Mouse (Mus musculus): ENCODE measurements at regions not wholly inside any gene's neighbourhood (a gene's known extent, or its start where the extent isn't known, plus 50 kb on each side); places are given as distances from the start of the nearest gene placed in this dataset.

DNA sequence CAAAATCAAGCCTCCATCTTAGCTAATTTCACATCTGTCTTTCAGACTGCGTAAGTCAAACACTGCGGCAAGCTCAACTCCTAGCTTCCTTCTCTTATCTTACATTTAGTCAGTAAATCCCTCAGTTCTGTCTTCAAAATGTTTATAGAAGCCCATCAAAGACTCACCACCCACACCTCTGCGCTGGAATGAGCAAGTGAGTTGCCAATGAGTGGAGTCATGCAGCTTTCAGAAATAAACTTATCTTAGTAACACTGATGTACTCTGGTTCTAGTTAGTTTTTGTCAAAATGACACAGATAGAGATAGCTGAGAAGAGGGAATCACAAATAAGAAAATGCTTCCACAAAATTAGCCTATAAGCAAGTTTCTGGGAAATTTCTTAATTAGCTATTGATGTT lies 280.7 kb upstream of the Prkd1 start:
- no peak for DNase-seq

DNA sequence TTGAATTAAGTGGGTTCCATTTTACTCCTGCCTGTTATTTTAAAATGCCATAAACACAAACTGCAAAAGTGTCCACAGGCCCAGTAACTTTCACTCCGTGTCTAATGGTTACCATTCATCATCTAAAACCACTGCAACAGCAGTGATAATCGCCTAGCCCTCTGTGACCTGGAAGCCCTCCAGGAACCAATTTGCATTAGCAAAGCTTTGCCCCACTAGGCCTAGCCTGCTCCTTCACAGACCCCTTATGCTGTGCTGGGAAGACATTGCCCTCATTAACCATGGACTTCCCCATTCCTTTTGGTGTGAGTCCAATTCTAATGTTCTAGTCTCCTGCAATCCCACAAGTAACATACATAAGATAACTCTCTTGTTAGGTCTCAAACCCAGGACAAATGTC lies 277.3 kb upstream of the Prkd1 start:
- no peak for DNase-seq

DNA sequence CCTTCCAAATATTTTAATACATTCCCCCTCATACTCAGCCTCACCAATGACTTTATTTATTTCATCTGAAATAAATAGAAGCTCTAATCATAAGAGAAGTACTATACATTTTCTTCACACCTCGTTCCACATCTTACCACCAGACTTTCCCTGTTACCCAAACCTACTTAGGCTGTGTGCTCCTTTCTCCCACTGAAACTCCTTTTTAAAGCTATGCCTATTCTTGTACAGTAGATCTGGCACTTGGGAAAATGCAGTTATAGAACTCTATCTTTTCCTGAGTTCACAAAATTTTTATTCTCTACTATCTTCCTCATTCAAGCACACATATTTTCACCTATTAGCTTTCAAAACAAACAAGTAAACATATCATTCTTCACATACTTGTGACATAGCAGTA lies 272.8 kb upstream of the Prkd1 start:
- no peak for DNase-seq

DNA sequence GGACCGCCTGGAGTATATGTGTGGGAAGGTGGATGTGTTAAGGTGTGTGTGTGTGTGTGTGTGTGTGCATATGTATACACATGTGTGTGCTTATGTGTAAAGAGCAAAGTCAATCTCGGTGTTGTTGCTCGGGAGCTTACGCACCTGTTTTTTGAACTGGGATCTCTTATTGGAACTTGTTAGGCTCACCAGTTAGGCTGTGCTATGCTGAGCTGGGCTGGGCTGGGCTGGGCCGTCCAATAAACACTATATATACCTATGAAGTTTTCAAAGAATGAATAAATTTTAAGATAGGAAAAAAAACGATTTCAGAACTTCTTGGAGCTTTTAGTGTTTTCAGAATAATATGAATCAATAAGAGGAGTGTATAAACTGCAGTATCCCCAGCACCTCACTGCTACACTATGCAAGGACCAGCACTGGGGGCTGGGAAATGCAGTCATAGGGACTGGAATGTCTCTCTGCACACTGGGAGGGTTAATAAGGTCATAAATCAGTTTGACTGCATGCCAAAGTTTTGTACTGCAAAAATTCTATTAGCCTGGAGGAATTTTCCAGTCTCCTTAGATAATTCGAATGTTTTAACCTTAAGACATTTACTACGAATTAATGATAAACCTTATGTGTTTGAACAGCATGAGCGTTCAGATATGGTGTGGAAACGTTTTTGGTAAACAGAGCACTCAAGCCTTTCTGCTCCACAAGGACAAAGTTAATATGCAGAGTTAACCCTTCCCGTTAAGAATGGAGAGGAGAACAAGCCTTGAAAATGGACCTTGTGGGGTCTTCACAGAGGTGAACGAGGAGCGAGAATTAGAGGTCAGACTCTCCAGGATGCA lies 250.9 kb upstream of the Prkd1 start:
- no peak for DNase-seq

DNA sequence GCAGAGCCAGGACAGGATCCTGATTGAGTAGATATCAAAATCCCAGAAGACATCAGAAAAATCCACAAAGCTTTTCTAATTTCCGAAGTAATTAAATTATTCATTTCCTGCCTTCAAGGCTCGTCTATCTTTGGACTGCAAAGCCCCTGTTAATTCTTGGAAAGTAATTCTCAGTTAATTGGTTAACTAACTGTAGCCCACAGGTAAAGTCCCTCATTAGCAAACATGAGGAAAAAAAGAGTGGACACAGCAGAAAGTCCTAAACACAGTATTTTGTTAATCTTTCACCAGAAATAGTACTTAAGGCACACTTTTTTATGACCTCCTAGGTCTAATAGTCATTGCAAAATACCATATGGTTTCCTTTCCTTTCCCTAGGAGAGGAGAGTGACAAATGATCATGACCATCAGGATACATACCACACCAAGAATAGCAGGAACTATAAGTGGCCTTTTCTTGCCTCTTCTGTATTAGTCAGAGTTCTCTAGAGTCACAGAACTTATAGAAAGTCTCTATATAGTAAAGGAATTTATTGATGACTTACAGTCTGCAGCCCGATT lies 248.8 kb upstream of the Prkd1 start:
- no peak for DNase-seq

DNA sequence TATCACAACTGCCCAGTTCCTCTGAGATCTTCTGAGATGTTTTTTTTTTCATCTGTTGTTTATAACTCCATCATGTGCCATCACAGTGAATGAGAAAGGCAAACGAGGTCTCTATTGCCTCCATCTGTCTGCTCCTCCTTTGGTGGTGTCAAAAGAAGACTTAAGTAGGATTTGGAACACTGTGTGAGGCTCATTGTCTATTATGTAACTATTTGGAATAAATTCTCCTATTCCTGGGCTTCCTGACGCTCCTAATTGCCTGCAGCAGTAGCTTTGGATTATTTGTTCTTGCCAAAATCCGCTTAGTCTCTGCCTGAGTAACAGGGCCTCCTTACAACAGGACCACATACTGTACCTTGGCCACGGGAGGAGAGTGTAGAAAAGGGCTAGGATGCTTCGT lies 244.7 kb upstream of the Prkd1 start:
- DNase-seq, result no peak

DNA sequence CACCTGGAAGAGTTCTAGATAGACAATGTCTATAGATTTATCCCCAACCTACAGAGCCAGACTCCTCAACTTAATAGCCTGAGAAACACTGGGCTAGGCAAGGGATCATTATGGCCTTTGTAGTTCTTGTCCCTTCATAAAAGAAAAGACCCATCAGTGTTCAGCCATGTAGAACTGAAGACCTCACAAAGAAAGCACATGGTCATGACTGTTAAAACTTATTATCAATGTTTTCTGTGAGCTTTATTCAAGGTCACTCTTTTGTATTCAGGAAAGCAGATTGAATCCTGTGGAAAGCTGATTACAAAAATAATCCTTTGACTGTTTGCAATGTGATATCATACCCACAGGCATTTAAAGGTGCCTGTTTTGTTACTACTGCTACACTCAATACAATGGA lies 226.9 kb upstream of the Prkd1 start:
- DNase-seq, result no peak

DNA sequence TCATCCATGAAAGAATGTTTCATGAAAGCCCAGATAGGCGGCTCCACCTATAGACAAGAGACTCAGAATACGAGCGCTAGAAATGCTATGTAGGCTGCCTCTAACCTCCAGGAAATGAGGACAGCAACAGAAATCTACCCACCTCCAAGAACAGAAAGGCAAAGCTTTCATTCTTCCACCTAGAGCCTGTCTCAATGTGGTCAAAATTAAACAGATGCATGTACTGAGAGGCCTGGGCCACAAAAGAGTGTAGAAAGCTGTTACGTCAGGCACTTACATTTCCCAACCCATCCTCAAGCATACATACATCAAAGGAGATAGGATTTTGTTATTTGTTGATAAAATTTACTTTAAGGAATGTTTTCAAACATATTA lies 225.1 kb upstream of the Prkd1 start:
- no peak for DNase-seq

DNA sequence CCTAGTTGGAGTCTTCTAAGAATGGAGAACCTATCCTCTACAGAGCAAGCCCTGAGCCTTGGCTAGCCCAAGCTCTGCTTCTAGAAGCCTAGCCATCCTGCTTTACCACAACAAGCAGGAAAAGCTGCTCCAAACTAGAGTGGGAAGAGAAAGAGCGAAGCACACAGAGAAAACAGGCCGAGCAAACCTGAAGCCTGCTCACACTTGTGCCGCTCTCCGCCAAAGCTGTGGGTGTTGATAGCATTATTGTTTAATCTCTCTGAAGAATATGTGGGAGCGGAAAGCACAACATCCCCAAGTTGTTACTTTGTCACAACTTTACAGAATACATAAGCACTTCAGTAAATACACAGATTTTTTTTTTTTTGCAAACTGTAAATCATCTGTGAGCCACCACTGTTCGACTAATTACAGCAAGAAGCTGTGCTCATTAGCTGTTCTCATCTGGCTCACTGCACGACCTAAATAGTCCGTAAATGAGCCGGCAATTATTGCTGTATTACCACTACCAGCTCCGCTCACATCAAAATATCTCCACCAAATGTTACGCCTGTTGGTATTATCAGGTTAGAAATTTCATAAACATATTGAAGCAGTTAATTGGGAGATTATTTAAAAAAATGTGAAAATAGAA lies 224.6 kb upstream of the Prkd1 start:
- DNase-seq, result no peak

DNA sequence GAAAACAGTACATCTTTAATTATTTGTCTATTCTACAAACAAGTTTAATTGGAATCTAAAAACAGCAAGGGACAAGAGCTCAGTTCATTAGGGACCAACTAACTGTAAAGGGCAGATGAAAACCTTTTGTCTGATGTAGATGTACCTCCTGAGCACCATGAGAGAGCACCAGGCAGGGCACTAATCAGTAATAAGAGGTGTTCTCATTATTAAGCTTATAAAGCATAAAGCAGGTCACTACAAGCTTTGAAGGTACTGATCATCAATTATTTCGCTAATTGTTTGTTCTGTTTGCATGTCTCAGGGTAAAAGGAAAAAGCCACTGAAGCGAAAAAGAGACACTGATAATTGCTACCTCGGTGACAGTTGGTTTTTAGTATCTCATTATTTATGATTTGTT lies 202.7 kb upstream of the Prkd1 start:
- DNase-seq, result no peak

DNA sequence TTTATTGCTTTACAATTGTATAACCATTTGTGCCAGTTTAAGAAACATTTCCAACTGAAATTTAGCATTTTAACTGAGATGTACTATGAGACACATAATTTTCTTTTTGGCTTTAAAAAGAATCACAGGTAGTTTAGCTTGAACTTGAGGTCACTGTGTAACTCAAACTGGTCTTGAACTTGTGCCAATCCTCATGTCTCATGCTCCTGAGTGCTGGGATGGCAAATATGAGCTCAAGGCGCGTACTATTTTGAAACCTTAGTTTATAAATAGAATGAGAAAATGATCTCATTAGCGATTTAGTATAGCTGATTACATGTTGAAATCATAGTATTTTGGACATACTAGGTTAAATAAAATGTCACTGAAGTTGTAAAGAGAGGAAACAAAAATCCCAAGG lies 199.1 kb upstream of the Prkd1 start:
- no peak for DNase-seq

DNA sequence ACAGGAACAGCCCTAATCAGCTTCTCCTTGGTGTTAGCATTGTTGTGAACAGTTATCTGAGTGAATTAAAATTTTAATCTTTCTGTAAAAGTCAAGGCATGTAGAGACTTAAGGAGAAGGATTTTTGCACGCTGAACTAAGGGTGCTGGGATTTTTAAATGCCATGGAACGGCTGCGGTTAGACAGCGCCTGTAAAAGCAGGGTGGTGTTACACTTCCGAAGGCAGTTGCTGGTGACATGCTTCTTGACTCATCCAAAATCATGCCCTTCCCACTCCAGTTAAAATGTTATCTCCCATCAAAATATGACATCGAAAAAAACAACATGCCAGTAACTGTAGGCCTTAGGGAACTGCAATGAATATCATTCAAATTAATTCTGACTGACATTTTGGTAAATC lies 193.8 kb upstream of the Prkd1 start:
- DNase-seq, result no peak

DNA sequence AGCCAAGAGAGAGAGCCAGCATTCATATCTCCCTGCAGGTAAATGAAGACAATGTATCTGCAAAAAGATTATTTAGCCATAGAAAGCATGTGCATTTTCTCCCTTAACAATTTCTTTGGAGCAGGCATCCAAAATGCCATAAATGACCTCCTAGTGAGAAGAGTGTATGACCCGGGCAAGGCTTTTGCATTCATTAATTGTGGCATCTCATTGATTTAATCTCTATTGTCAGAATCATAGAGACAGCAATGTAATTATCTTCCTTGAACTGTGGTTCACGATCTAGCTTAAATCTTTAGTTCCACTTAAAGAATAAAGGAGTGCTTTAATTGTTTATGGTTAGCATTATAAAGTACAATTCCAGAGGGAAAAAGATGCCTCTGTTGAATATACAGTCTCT lies 190.5 kb upstream of the Prkd1 start:
- no peak for DNase-seq

DNA sequence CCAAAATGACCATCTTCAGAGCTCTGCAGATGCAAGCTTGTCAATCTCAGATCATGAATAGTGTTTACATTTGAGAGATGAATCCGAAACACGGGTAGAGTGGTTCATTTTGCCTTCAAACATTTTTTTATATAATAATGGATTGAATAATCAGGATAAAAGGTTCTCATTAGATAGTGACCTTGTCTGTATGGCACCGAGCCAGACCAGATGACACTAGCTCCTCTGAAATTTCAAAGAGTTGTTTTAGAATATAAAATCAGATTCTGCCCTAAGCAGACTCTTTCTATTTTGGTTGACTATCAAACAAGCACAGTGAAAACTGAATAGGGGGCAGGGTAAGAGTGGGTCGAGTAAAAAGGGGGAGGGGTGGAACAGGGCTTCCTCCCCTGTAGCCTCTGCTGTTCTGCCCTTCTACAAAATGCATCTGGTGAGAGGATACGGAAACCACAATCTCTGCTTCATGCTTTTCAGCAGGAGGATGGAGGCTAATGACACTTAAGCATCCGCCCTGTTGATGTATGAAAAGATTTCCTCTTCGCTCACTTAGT lies 159.9 kb upstream of the Prkd1 start:
- no peak for DNase-seq

DNA sequence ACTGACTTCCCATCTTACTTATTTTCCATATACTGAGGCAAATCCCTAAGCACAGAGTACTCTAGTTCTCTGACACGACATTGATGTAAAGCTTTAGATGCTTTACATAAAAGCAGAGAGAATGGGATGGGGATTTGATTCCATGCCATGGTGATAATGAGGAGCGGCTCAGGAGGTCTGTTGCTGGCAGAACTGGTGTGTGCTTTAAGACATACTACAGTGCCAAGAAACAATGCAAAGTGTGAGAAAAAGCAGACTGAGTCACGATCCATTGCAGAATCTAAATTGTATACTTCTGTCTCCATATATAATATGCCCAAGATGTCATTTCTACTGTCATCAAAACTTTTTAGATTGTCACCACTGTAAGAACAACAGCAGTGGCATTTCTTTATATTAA lies 155.5 kb upstream of the Prkd1 start:
- DNase-seq, result no peak

DNA sequence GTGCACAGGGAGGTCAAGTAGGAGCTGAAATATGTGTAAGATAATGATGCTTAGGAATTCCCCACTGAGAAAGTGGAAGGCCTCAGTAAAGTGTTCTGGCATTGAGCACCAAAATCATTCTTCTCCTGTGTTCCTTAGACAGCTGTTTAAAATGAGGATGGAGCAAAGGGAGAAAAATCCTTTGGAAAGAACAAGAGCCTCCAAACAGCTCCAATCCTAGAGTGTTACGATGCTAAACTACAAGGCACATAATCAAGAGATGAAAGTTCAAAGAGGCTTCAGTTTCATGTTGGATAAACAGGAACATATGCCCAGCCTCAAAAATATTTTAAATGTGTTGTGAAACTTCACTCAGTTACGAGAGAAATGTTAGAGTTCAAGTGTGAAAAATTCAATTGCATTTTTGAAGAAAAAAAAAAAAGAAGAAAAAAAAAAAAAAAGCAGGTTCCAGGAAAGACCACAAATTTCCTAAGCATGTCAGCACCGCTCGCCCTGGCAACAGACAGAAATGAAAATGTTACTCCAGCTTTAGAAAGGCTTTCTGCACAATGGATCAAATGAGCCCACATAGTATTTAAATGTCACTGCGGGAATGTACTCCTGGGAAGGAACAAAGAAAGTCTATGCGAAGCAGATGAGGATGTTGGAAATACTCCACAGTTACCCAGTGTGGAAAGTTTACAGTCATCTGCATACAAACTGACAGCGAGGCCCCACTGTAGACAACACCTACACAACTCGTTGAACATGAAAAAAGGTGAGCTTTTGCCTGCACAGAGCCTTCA lies 116.5 kb upstream of the Prkd1 start:
- DNase-seq, result no peak

DNA sequence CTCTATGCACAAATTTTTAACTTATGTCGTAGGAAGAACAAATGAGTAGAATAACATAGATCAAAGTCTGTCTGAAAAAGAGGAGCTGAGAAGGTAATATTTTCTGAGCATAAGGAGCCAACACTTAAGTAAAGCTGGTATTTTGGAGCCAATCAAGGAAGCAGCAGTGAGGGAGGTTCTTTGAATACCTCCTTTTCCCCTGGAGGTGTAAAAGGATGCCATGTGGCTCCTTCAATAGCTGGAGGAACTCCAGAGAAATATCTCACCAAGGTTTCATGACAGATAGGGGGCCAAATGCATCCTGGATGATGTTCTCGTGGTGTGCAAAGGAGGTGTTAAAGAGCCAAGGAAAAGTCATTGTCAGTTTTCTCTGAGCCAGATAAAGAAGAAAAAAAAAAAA lies 115.6 kb upstream of the Prkd1 start:
- DNase-seq, result no peak

DNA sequence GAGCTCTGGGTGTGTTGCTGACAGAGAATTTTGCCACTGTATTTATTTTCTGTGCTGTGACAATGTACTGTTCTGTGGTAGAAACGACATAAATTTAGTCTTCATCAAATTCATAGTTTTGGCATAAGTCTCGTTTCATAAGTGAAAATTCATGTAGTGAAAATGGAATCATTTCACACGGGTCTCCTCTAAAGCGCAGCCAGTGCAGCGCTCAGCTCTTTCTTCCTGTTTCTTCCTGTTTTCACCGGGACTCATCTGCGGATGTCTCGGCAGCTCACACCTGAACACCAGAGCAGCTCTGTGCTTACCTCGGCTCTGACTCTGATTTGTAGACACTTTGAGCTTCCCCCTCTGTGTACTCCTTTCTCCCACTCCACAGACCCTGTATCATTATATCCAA lies 85.2 kb upstream of the Prkd1 start:
- DNase-seq, result no peak

DNA sequence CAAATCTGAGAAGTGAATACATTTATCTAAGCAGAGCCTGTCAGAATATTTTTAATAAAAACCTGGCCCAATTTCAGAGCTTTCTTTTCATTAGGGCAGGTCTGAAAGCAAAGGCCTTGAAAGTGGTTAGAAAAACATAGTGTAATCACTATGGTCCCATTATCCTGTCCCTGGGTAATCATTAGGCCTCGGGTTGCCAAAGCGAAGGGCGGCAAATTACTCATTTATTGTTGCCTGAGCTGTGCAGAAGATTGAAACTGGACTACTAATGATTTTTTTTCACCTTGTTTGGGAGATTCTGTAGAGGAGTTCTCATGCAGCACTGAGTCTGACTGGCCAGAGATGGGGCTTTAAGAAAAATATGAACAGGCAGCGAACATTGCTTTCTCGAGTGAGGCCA lies 63.7 kb upstream of the Prkd1 start:
- DNase-seq, result no peak

DNA sequence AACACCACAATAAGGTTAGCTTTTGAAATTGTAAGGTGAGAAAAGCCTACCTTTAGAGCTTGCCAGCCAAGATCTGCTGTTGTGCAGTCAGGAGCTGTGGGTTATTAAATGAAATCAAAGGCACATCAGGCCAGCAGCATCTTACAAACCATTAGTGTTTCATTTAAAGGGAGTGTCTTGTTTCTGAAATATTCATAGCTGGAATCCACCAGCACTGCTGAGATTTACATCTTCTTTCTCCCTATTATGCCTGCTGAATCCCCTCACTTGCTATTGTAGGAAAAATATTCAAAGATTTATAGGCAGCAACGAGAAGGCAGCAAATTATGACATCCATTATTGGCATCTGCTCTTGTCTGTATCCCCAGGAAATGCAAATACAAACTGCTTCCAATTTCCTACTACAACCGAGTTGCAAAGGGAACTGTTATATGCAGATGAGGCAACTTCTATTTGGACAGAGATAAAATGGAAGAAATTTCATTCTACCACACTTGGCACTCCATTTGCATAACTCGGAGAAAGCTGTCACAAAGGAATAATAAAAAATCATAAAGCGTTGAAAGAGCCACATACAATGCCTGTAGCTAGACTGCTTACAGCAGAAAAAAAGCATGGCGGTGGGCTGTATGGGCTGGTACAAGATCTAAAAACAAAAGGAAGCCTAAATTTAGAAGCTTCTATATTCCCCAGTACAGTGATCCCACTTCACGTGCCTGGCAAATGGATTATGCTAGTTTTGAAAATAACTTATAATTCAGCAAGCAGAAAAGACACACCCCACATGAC lies 60.3 kb upstream of the Prkd1 start:
- no peak for DNase-seq

DNA sequence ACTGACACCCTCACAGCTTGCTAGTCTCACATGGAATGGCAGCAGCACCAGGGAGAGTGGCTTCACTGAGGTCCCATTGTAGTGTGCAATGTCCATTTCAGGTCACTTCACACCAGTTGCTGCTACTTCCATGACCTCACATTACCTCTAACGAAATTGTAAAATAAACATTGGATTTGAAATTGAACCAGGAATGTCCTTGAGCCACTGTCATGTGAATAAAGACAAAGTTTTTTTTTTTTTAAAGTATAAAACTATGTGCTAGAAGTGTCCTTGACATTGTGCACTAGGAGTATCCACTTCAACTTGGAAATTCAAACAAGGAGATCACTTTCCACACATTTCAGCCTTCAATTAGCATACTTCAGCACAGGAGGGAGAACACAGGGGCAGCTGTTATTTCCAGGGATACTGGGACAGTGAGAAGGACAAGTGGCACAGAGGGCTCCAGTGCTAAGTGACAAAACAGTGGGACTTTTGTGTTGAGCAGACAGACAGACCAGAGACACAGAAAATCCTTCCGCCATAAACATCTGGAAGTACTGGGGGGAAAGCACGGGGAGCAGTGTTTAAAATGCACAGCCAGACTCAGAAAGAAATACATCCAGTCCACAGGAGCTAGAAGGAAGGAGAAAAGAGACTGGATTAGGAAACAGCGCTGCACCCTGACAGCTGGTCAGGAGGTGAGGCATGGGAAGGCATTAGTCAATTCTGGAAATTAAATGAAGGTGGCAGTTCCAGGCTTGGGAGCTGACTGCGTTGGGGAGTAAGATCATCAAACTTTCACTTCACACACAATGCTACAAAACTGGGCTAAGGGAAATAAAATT lies 49.9 kb upstream of the Prkd1 start:
- DNase-seq, result no peak
